In the genomic region with DNA sequence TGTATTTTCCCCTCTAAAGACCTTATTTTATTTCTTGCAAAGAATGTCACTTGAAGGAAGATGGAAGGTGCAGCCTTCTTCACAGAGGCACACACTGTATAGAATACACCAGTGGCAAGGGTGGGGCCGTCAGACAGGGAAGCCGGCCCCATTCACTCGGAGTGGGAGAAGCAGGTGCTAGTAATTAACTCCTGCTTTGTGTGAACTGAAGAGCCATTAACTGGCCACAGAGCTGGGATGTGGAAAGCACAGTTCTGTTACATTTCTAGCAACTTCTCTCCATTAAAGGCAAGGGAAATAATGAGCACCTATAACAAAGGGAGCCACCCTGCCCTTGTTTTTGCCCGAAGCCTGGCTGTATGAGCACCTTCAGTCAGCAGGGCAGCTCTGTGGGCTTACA, we compare ENCODE assay signal across 20 mouse cellular contexts.
DNase-seq lines count a peak whose midpoint lies in the region; ATAC-seq lines count a peak whose summit lies in the region.
"Had no signal": no experiment of that assay in that cellular context is flagged by ENCODE, and none has a peak within 500 bp of the region (broad histone marks: within the 10 kb centered on the region; RNA-seq: fewer than 3 reads in every experiment).

No protein-coding gene starts in this region.

- no peaks in the 10 kb centered on the region for H3K36me3 ChIP-seq in forebrain, embryonic 14.5 days (ENCODE audit: control insufficient read depth, insufficient read depth, low read length)
- no peaks in the 10 kb centered on the region for H3K36me3 ChIP-seq in forebrain, embryonic 13.5 days (ENCODE audit: poor library complexity, severe bottlenecking)
- no peaks in the 10 kb centered on the region for H3K36me3 ChIP-seq in neural tube, embryonic 13.5 days
- no peaks in the 10 kb centered on the region for H3K36me3 ChIP-seq in embryonic facial prominence, embryonic 11.5 days (replicated peaks; ENCODE audit: control insufficient read depth, insufficient read depth, low read depth, low read length)
- H3K36me3 ChIP-seq: embryonic facial prominence, embryonic 15.5 days; heart, embryonic 12.5 days; hindbrain, embryonic 12.5 days had no signal

- H3K4me1 ChIP-seq in forebrain, embryonic 14.5 days (ENCODE audit: control insufficient read depth, insufficient read depth, low read length): peaks cover 8% of the 10 kb centered on the region; the same call in 1 of the 2 replicates
- peaks cover 25% of the 10 kb centered on the region for H3K4me1 ChIP-seq in forebrain, embryonic 13.5 days
- peaks cover 33% of the 10 kb centered on the region for H3K4me1 ChIP-seq in neural tube, embryonic 13.5 days (replicated peaks)
- no peaks in the 10 kb centered on the region for H3K4me1 ChIP-seq in embryonic facial prominence, embryonic 11.5 days (ENCODE audit: control insufficient read depth, insufficient read depth, low read length)
- H3K4me1 ChIP-seq: heart, embryonic 12.5 days had no signal

- H3K9ac ChIP-seq in forebrain, embryonic 14.5 days (ENCODE audit: low read length): no peak overlapping the region
- H3K9ac ChIP-seq in forebrain, embryonic 13.5 days: no peak overlapping the region
- H3K9ac ChIP-seq in neural tube, embryonic 13.5 days: no peak overlapping the region
- H3K9ac ChIP-seq in embryonic facial prominence, embryonic 11.5 days (replicated peaks; ENCODE audit: low read length): no peak overlapping the region
- H3K9ac ChIP-seq: embryonic facial prominence, embryonic 15.5 days; heart, embryonic 12.5 days; hindbrain, embryonic 12.5 days had no signal

- H3K4me3 ChIP-seq in forebrain, embryonic 14.5 days (ENCODE audit: low read depth, low read length): no peak overlapping the region
- H3K4me3 ChIP-seq in forebrain, embryonic 13.5 days: no peak overlapping the region
- H3K4me3 ChIP-seq in neural tube, embryonic 13.5 days: no peak overlapping the region
- H3K4me3 ChIP-seq in embryonic facial prominence, embryonic 11.5 days (ENCODE audit: low read depth, low read length): no peak overlapping the region
- H3K4me3 ChIP-seq: embryonic facial prominence, embryonic 15.5 days; erythroblast, embryonic 14.5 days; heart, embryonic 12.5 days; hindbrain, embryonic 12.5 days had no signal

- no peak for ATAC-seq in forebrain, embryonic 14.5 days
- no peak; the same call in 1 of the 2 replicates for ATAC-seq in forebrain, embryonic 13.5 days
- ATAC-seq in neural tube, embryonic 13.5 days (ENCODE audit: low read depth): peak; percentile 27; the same call in 1 of the 2 replicates
- ATAC-seq in embryonic facial prominence, embryonic 11.5 days (replicated peaks; ENCODE audit: insufficient number of reproducible peaks, low FRiP score, low TSS enrichment, low read depth): 0 out of 2 replicates have a peak, but pooled peaks have one; percentile 14
- ATAC-seq: hindbrain, postnatal 0 days had no signal

- WGBS in forebrain, embryonic 14.5 days: 9% methylated on average over 4 of the region's 4 CpGs
- 13% methylated on average over 4 of the region's 4 CpGs for WGBS in forebrain, embryonic 13.5 days
- 17% methylated on average over 4 of the region's 4 CpGs for WGBS in neural tube, embryonic 13.5 days
- 42% methylated on average over 4 of the region's 4 CpGs for WGBS in embryonic facial prominence, embryonic 11.5 days

- no peak overlapping the region for H3K27ac ChIP-seq in forebrain, embryonic 14.5 days (ENCODE audit: low read depth, low read length)
- H3K27ac ChIP-seq in forebrain, embryonic 13.5 days: no peak overlapping the region
- H3K27ac ChIP-seq in neural tube, embryonic 13.5 days (replicated peaks): no peak overlapping the region
- no peak overlapping the region for H3K27ac ChIP-seq in embryonic facial prominence, embryonic 11.5 days (replicated peaks; ENCODE audit: low read depth, low read length)
- H3K27ac ChIP-seq: embryonic facial prominence, embryonic 15.5 days; hindbrain, embryonic 12.5 days; hindbrain, postnatal 0 days had no signal

- H3K4me2 ChIP-seq in forebrain, embryonic 14.5 days (ENCODE audit: low read length): no peak overlapping the region
- H3K4me2 ChIP-seq in forebrain, embryonic 13.5 days: no peak overlapping the region
- no peak overlapping the region for H3K4me2 ChIP-seq in neural tube, embryonic 13.5 days
- H3K4me2 ChIP-seq in embryonic facial prominence, embryonic 11.5 days (ENCODE audit: low read depth, low read length): no peak overlapping the region
- H3K4me2 ChIP-seq: embryonic facial prominence, embryonic 15.5 days; heart, embryonic 12.5 days; hindbrain, embryonic 12.5 days had no signal

- DNase-seq in forebrain, embryonic 14.5 days (ENCODE audit: low spot score): peak; percentile 22
- DNase-seq in neural tube, embryonic 10.5 days (ENCODE audit: extremely low spot score, low spot score): no peak
- peak; percentile 19 for DNase-seq in embryonic facial prominence, embryonic 11.5 days (ENCODE audit: low spot score)
- DNase-seq in left cerebral cortex, adult 9 months (ENCODE audit: low spot score in 2 of 2): no peak
- no peak for DNase-seq in layer of hippocampus, adult 11-12 months (ENCODE audit: low spot score)
- DNase-seq: adrenal gland, adult 8-10 months; cerebellum, adult 11-12 months; cerebellum, adult 9-11 months; cerebellum, postnatal 36 days; gastrocnemius, postnatal 14 days; heart, postnatal 36 days; kidney, adult 11 months had no signal

- H3K27me3 ChIP-seq in forebrain, embryonic 14.5 days (replicated peaks; ENCODE audit: control insufficient read depth, insufficient read depth, low read length): no peaks in the 10 kb centered on the region
- H3K27me3 ChIP-seq in forebrain, embryonic 13.5 days: no peaks in the 10 kb centered on the region
- H3K27me3 ChIP-seq in neural tube, embryonic 13.5 days: no peaks in the 10 kb centered on the region
- H3K27me3 ChIP-seq in embryonic facial prominence, embryonic 11.5 days (ENCODE audit: control insufficient read depth, insufficient read depth, low read length): no peaks in the 10 kb centered on the region
- H3K27me3 ChIP-seq: CH12.LX; embryonic facial prominence, embryonic 15.5 days; heart, embryonic 12.5 days; hindbrain, embryonic 12.5 days had no signal

- H3K9me3 ChIP-seq in forebrain, embryonic 14.5 days (replicated peaks; ENCODE audit: control insufficient read depth, low read length): no peaks in the 10 kb centered on the region
- H3K9me3 ChIP-seq in forebrain, embryonic 13.5 days (replicated peaks): no peaks in the 10 kb centered on the region
- H3K9me3 ChIP-seq in neural tube, embryonic 13.5 days: no peaks in the 10 kb centered on the region
- no peaks in the 10 kb centered on the region for H3K9me3 ChIP-seq in embryonic facial prominence, embryonic 11.5 days (replicated peaks; ENCODE audit: control insufficient read depth, low read length)
- H3K9me3 ChIP-seq: embryonic facial prominence, embryonic 15.5 days; hindbrain, embryonic 12.5 days had no signal

Comparison
In these comparisons a context has a peak if more than half of its experiments do, and no peak if none do; other contexts are left out.
1. ATAC-seq: peak in neural tube, embryonic 13.5 days (single experiment) and embryonic facial prominence, embryonic 11.5 days (single experiment); none in forebrain, embryonic 14.5 days (single experiment) and forebrain, embryonic 13.5 days (single experiment).
2. DNase-seq: peak in forebrain, embryonic 14.5 days (single experiment) and embryonic facial prominence, embryonic 11.5 days (single experiment); none in neural tube, embryonic 10.5 days (single experiment), left cerebral cortex, adult 9 months (0 of 2) and layer of hippocampus, adult 11-12 months (single experiment).